Mouse (Mus musculus) G1E (cell line): ENCODE results near the gene 2310034C09Rik. TPM values are rescaled to one million over a fixed set of nuclear protein-coding genes. Genes with fewer than 3 reads are reported as not detected.
"Not testable (repeated sequence)": the region's sequence is repeated elsewhere in the genome, so short reads cannot be mapped to it uniquely, and the experiment has no call there.

Experiments used
- ATAC-seq: 2 replicates; pipeline ENCODE4 v1.8.0; 2016; ENCODE audit warnings: mild to moderate bottlenecking; ENCODE audit not compliant: insufficient number of reproducible peaks, poor library complexity, low FRiP score, severe bottlenecking; ENCODE audit errors: extremely low read depth
- DNase-seq: peaks from one replicate; pipeline ENCODE4 v3.0.0; 2012; ENCODE audit warnings: low spot score
- H3K27me3 ChIP-seq: 2 replicates; pipeline ENCODE4 v1.6.1; 2012; ENCODE audit warnings: mild to moderate bottlenecking, low read length, inconsistent platforms; ENCODE audit not compliant: insufficient read depth
- H3K36me3 ChIP-seq: replicated peaks from 2 replicates; pipeline ENCODE3; 2012; ENCODE audit warnings: mild to moderate bottlenecking, inconsistent platforms
- H3K4me1 ChIP-seq: 2 replicates; pipeline ENCODE4 v1.6.1; 2012; ENCODE audit warnings: low read depth, low read length, inconsistent platforms, mixed read lengths; ENCODE audit not compliant: insufficient read depth
- H3K4me3 ChIP-seq: 2 replicates; pipeline ENCODE4 v1.5.1; 2012; ENCODE audit warnings: low read depth, mild to moderate bottlenecking, inconsistent platforms, low read length, moderate library complexity, mixed read lengths
- H3K9me3 ChIP-seq: replicated peaks from 2 replicates; pipeline ENCODE4 v1.6.1; 2012; ENCODE audit warnings: inconsistent platforms
- CTCF ChIP-seq: IDR thresholded peaks from 2 replicates; pipeline ENCODE4 v1.5.1; 2012; ENCODE audit warnings: low read depth, low read length, inconsistent platforms, mixed read lengths
- GATA1 ChIP-seq: IDR thresholded peaks from 2 replicates; pipeline ENCODE4 v1.6.1; 2012; ENCODE audit warnings: borderline replicate concordance, low read length, inconsistent platforms, mixed read lengths
- GATA2 ChIP-seq: IDR thresholded peaks from 2 replicates; pipeline ENCODE4 v1.6.1; 2012; ENCODE audit warnings: low read depth, low read length, inconsistent platforms, borderline replicate concordance
- POLR2AphosphoS5 ChIP-seq: IDR thresholded peaks from 2 replicates; pipeline ENCODE4 v1.6.1; 2012; ENCODE audit warnings: low read depth, low read length, inconsistent platforms; ENCODE audit not compliant: insufficient replicate concordance
- TAL1 ChIP-seq: conservative IDR thresholded peaks from 2 replicates; pipeline ENCODE4 v1.6.1; 2012; ENCODE audit warnings: low read depth, low read length, inconsistent platforms, mixed read lengths
- polyA plus RNA-seq: library from polyadenylated mRNA; stranded (reverse); fragments of >175 nt; gene quantifications from 2 replicates; pipeline ENCODE4 v1.2.3, GENCODE M21; 2012
- total RNA-seq, 2 experiments: library from RNA; stranded (forward) in 1 of 2; stranded (reverse) in 1 of 2; fragments of 200-1000 nt in 1 of 2; fragments of >200 nt in 1 of 2; fragmentation: Nextera tagmentation in 1 of 2; gene quantifications; 2 replicates each; pipeline ENCODE4 v1.2.3; 2014 to 2017

The 2310034C09Rik gene
- total and polyA plus RNA-seq, 3 experiments, result not detected

DNA sequence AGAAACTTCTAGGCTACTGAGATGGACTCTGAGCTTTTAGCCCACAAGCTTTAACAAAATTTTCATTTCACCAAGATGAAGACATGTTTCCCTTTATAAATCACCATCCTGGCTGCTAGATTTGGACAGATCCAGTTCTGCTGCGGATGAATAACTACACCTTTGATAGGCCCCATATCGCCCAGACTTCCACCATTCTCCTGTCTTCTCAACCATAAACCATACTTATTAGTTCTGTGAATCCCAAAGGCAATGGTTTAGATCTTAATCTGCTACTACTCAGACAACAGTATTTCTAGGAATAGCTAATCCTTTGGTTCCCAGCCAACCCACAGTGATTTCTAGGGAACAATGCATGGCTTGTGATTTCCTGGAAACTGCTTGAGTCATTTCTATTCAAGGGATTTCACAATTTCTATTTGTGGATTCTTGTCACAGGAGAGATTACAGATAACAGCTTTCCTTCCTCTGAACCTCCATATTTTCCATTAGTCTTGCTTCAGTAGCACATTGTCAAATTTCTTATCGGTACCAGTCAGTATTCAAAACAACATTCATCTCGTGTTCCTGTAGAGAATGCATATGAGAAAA lies 13.8 kb upstream of the 2310034C09Rik start:
- no peaks in the 10 kb centered on the region for H3K36me3 ChIP-seq
- no peak overlapping the region for H3K4me3 ChIP-seq
- ATAC-seq, result no peak
- no peaks in the 10 kb centered on the region for H3K4me1 ChIP-seq
- H3K9me3 ChIP-seq, result no peaks in the 10 kb centered on the region
- no peak for DNase-seq
- no peaks in the 10 kb centered on the region for H3K27me3 ChIP-seq
- TF ChIP-seq GATA1 (no peak), TAL1 (no peak), CTCF (no peak), GATA2 (no peak), POLR2AphosphoS5 (no peak)

DNA sequence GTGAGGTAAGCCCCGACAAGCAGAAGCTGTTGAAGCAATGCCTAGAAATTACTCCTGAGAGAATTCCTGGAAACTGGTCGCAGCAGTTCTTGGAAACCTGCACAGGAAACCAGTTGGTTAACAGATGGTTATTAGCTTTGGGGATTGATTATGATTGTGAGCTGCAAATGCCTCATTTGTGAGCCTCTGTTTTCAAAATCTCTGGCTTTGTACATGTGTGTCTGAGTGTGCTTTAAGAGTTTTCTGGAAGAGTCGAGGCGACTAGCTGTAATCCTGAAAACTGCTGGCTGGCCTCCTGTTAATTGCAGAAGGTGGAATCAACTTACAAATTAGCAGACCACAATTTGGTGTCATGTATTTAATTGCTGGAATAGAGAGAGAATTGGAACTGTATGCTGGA lies 10.7 kb upstream of the 2310034C09Rik start:
- H3K4me1 ChIP-seq, result no peaks in the 10 kb centered on the region
- ATAC-seq (no peak), DNase-seq (no peak)

DNA sequence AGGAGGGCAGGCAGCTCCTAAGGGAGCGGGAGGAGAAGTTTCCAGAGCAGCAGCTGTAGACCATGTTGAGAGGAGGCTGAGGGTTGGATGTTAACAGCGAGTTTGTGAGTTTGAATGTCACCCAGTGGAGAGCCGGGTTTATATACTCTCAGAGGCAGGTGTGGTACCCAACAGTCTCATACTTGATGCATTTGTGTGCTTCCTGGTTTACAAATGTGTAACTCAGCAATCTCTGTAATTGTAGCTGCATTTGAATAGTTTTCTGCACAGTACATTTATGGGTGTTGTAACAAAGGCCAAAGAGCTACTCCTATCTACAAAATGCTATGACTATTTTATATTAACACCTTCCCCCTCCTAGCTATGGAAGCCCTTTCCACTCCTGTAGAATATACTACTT lies 7.1 kb upstream of the 2310034C09Rik start, which contains the start of gene Krtap13:
Krtap13 (minus strand) TSS at position 101 of the 400 bp plus-strand sequence.
- DNase-seq, H3K4me1 ChIP-seq, H3K36me3 ChIP-seq, H3K4me3 ChIP-seq, H3K9me3 ChIP-seq, ATAC-seq, H3K27me3 ChIP-seq: not testable (repeated sequence)

More for the DNA sequence above, 10.7 kb upstream of the 2310034C09Rik start:
- no peak overlapping the region for H3K4me3 ChIP-seq
- no peak for TF ChIP-seq CTCF
- no peak for TF ChIP-seq TAL1
- no peak for TF ChIP-seq POLR2AphosphoS5
- no peak for TF ChIP-seq GATA1
- no peak for TF ChIP-seq GATA2
- peaks cover 4% of the 10 kb centered on the region for H3K9me3 ChIP-seq
- no peaks in the 10 kb centered on the region for H3K36me3 ChIP-seq
- H3K27me3 ChIP-seq, result no peaks in the 10 kb centered on the region

DNA sequence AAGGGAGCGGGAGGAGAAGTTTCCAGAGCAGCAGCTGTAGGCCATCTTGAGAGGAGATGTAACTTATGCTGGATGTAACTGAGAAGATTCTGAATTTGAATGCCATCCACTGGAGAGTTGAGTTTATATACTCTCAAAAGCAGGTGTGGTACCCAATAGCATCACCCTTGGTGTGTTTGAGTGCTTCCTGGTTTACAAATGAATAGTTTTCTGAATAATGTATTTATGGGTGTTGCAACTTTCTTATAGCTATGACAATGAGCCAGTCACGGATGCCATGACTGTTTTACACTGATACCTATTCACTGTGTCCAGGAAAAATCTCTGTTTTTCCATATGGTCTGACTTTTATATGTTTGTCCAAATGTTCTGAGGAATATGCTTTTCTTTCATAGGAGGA lies 15.5 kb downstream of the 2310034C09Rik start, which contains the start of gene 2310057N15Rik:
2310057N15Rik (minus strand) TSS at position 101 of the 400 bp plus-strand sequence.
- peaks cover 8% of the 10 kb centered on the region; the same call in 1 of the 2 replicates for H3K9me3 ChIP-seq
- no peaks in the 10 kb centered on the region for H3K4me1 ChIP-seq
- no peaks in the 10 kb centered on the region for H3K36me3 ChIP-seq
- TF ChIP-seq GATA1 (no peak), TAL1 (no peak), GATA2 (no peak), POLR2AphosphoS5 (no peak), CTCF (no peak)
- no peak for ATAC-seq
- H3K4me3 ChIP-seq, result no peak within 1 kb of the TSS
- no peak for DNase-seq
- H3K27me3 ChIP-seq, result no peaks in the 10 kb centered on the region

DNA sequence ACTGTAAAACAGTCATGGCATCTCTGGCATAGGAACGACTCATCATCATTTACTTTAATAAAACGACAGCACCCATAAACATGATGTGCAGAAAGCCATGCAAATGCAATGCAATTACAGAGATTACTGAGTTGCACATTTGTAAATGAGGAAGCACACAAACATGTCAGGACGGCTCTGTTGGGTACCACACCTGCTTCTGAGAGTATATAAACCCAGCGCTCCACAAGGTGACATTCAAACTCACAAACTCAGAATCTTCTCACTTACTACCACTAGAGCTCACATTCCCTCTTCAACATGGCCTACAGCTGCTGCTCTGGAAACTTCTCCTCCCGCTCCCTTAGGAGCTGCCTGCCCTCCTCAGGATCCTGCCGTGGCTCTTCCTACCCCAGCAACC lies 18.9 kb downstream of the 2310034C09Rik start, which contains the start of gene Gm5965:
Gm5965 (plus strand) TSS at position 301 of the 400 bp plus-strand sequence.
- H3K4me1 ChIP-seq, result no peaks in the 10 kb centered on the region
- TF ChIP-seq GATA1, result no peak
- TF ChIP-seq GATA2, result no peak
- no peak for TF ChIP-seq TAL1
- TF ChIP-seq POLR2AphosphoS5, result no peak
- TF ChIP-seq CTCF, result no peak
- no peaks in the 10 kb centered on the region for H3K36me3 ChIP-seq
- no peak for DNase-seq
- H3K9me3 ChIP-seq, result peaks cover 8% of the 10 kb centered on the region; the same call in 1 of the 2 replicates
- no peak within 1 kb of the TSS for H3K4me3 ChIP-seq
- no peaks in the 10 kb centered on the region for H3K27me3 ChIP-seq
- no peak for ATAC-seq

DNA sequence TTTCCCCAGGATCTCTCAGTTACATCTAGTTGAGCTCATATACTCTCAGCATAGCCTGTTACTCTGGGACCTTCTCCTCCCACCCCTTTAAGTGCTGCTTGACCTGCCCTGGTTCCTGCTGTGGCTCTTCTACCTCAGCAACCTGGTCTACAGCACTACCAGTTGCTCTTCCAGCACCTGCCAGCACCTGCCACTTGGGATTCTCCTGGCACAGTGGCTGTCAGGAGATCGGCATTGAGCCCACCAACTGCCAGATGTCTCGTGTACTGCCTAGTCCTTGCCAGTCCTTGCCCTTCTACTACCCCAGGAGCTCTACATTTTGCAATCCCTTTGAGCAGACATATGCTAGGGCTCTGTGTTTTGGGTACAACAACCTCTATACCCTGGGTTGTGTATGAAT lies 28.1 kb downstream of the 2310034C09Rik start:
- Histone ChIP-seq H3K4me1 (no peaks in the 10 kb centered on the region), H3K4me3 (no peak overlapping the region), H3K9me3 (peaks cover 11% of the 10 kb centered on the region), H3K36me3 (no peaks in the 10 kb centered on the region), H3K27me3 (no peaks in the 10 kb centered on the region)
- no peak for DNase-seq
- no peak for TF ChIP-seq GATA2
- no peak for TF ChIP-seq TAL1
- TF ChIP-seq CTCF, result no peak
- no peak for TF ChIP-seq GATA1
- no peak for TF ChIP-seq POLR2AphosphoS5
- no peak for ATAC-seq

Other genes with a start within 250 kb of the 2310034C09Rik start
- gene Cldn8, start 195.7 kb upstream of the 2310034C09Rik start, total RNA-seq (2014; fragmentation: Nextera tagmentation), result not detected in 2 replicates
- not detected in 2 replicates for gene Cldn8, start 195.7 kb upstream of the 2310034C09Rik start, total RNA-seq (2017)
- gene Cldn8, start 195.7 kb upstream of the 2310034C09Rik start, polyA plus RNA-seq, result not detected in 2 replicates
- gene Krtap24-1, start 146.6 kb upstream of the 2310034C09Rik start, total RNA-seq (2014; fragmentation: Nextera tagmentation), result not detected in 2 replicates
- not detected in 2 replicates for gene Krtap24-1, start 146.6 kb upstream of the 2310034C09Rik start, total RNA-seq (2017)
- gene Krtap24-1, start 146.6 kb upstream of the 2310034C09Rik start, polyA plus RNA-seq, result not detected in 2 replicates
- not detected in 2 replicates for gene 2310079G19Rik, start 131.2 kb upstream of the 2310034C09Rik start, total RNA-seq (2014; fragmentation: Nextera tagmentation)
- 0.27 TPM in 1 of 2 replicates, not detected in the other for gene 2310079G19Rik, start 131.2 kb upstream of the 2310034C09Rik start, total RNA-seq (2017)
- not detected in 2 replicates for gene 2310079G19Rik, start 131.2 kb upstream of the 2310034C09Rik start, polyA plus RNA-seq
- not detected in 2 replicates for gene Krtap26-1, start 111.1 kb upstream of the 2310034C09Rik start, total RNA-seq (2014; fragmentation: Nextera tagmentation)
- not detected in 2 replicates for gene Krtap26-1, start 111.1 kb upstream of the 2310034C09Rik start, total RNA-seq (2017)
- not detected in 2 replicates for gene Krtap26-1, start 111.1 kb upstream of the 2310034C09Rik start, polyA plus RNA-seq
- gene Krtap27-1, start 87.2 kb upstream of the 2310034C09Rik start, total RNA-seq (2014; fragmentation: Nextera tagmentation), result not detected in 2 replicates
- not detected in 2 replicates for gene Krtap27-1, start 87.2 kb upstream of the 2310034C09Rik start, total RNA-seq (2017)
- not detected in 2 replicates for gene Krtap27-1, start 87.2 kb upstream of the 2310034C09Rik start, polyA plus RNA-seq
- gene 2310061N02Rik, start 50.9 kb upstream of the 2310034C09Rik start, total RNA-seq (2014; fragmentation: Nextera tagmentation), result not detected in 2 replicates
- gene 2310061N02Rik, start 50.9 kb upstream of the 2310034C09Rik start, total RNA-seq (2017), result not detected in 2 replicates
- not detected in 2 replicates for gene 2310061N02Rik, start 50.9 kb upstream of the 2310034C09Rik start, polyA plus RNA-seq
- not detected in 2 replicates for gene Krtap13-1, start 30.0 kb upstream of the 2310034C09Rik start, total RNA-seq (2014; fragmentation: Nextera tagmentation)
- 0.27 TPM in 1 of 2 replicates, not detected in the other for gene Krtap13-1, start 30.0 kb upstream of the 2310034C09Rik start, total RNA-seq (2017)
- not detected in 2 replicates for gene Krtap13-1, start 30.0 kb upstream of the 2310034C09Rik start, polyA plus RNA-seq
- gene Krtap13, start 7.2 kb upstream of the 2310034C09Rik start, total RNA-seq (2014; fragmentation: Nextera tagmentation), result not detected in 2 replicates
- gene Krtap13, start 7.2 kb upstream of the 2310034C09Rik start, total RNA-seq (2017), result not detected in 2 replicates
- not detected in 2 replicates for gene Krtap13, start 7.2 kb upstream of the 2310034C09Rik start, polyA plus RNA-seq
- not detected in 2 replicates for gene 2310057N15Rik, start 15.4 kb downstream of the 2310034C09Rik start, total RNA-seq (2014; fragmentation: Nextera tagmentation)
- gene 2310057N15Rik, start 15.4 kb downstream of the 2310034C09Rik start, total RNA-seq (2017), result 0.12 TPM in 1 of 2 replicates, not detected in the other
- gene 2310057N15Rik, start 15.4 kb downstream of the 2310034C09Rik start, polyA plus RNA-seq, result not detected in 2 replicates
- not detected in 2 replicates for gene Gm5965, start 19.0 kb downstream of the 2310034C09Rik start, total RNA-seq (2014; fragmentation: Nextera tagmentation)
- gene Gm5965, start 19.0 kb downstream of the 2310034C09Rik start, total RNA-seq (2017), result not detected in 2 replicates
- 0.17 TPM in 1 of 2 replicates, not detected in the other for gene Gm5965, start 19.0 kb downstream of the 2310034C09Rik start, polyA plus RNA-seq
- gene Gm20741, start 53.4 kb downstream of the 2310034C09Rik start, total RNA-seq (2014; fragmentation: Nextera tagmentation), result not detected in 2 replicates
- not detected in 2 replicates for gene Gm20741, start 53.4 kb downstream of the 2310034C09Rik start, total RNA-seq (2017)
- gene Gm20741, start 53.4 kb downstream of the 2310034C09Rik start, polyA plus RNA-seq, result not detected in 2 replicates
- not detected in 2 replicates for gene Krtap15, start 61.4 kb downstream of the 2310034C09Rik start, total RNA-seq (2014; fragmentation: Nextera tagmentation)
- gene Krtap15, start 61.4 kb downstream of the 2310034C09Rik start, total RNA-seq (2017), result not detected in 2 replicates
- gene Krtap15, start 61.4 kb downstream of the 2310034C09Rik start, polyA plus RNA-seq, result not detected in 2 replicates
- not detected in 2 replicates for gene Krtap14, start 67.3 kb downstream of the 2310034C09Rik start, total RNA-seq (2014; fragmentation: Nextera tagmentation)
- gene Krtap14, start 67.3 kb downstream of the 2310034C09Rik start, total RNA-seq (2017), result 0.17 TPM in 1 of 2 replicates, not detected in the other
- gene Krtap14, start 67.3 kb downstream of the 2310034C09Rik start, polyA plus RNA-seq, result not detected in 2 replicates
- gene Krtap19-1, start 110.6 kb downstream of the 2310034C09Rik start, total RNA-seq (2014; fragmentation: Nextera tagmentation), result not detected in 2 replicates
- gene Krtap19-1, start 110.6 kb downstream of the 2310034C09Rik start, total RNA-seq (2017), result not detected in 2 replicates
- gene Krtap19-1, start 110.6 kb downstream of the 2310034C09Rik start, polyA plus RNA-seq, result not detected in 2 replicates
- not detected in 2 replicates for gene Krtap19-2, start 115.4 kb downstream of the 2310034C09Rik start, total RNA-seq (2014; fragmentation: Nextera tagmentation)
- gene Krtap19-2, start 115.4 kb downstream of the 2310034C09Rik start, total RNA-seq (2017), result not detected in 2 replicates
- not detected in 2 replicates for gene Krtap19-2, start 115.4 kb downstream of the 2310034C09Rik start, polyA plus RNA-seq
- not detected in 2 replicates for gene Krtap19-3, start 119.2 kb downstream of the 2310034C09Rik start, total RNA-seq (2014; fragmentation: Nextera tagmentation)
- gene Krtap19-3, start 119.2 kb downstream of the 2310034C09Rik start, total RNA-seq (2017), result not detected in 2 replicates
- gene Krtap19-3, start 119.2 kb downstream of the 2310034C09Rik start, polyA plus RNA-seq, result not detected in 2 replicates
- not detected in 2 replicates for gene Krtap19-4, start 126.2 kb downstream of the 2310034C09Rik start, total RNA-seq (2014; fragmentation: Nextera tagmentation)
- gene Krtap19-4, start 126.2 kb downstream of the 2310034C09Rik start, total RNA-seq (2017), result not detected in 2 replicates
- gene Krtap19-4, start 126.2 kb downstream of the 2310034C09Rik start, polyA plus RNA-seq, result not detected in 2 replicates
- gene Krtap19-5, start 137.6 kb downstream of the 2310034C09Rik start, total RNA-seq (2014; fragmentation: Nextera tagmentation), result not detected in 2 replicates
- gene Krtap19-5, start 137.6 kb downstream of the 2310034C09Rik start, total RNA-seq (2017), result not detected in 2 replicates
- not detected in 2 replicates for gene Krtap19-5, start 137.6 kb downstream of the 2310034C09Rik start, polyA plus RNA-seq
- gene Krtap19-9b, start 173.4 kb downstream of the 2310034C09Rik start, total RNA-seq (2014; fragmentation: Nextera tagmentation), result not detected in 2 replicates
- gene Krtap19-9b, start 173.4 kb downstream of the 2310034C09Rik start, total RNA-seq (2017), result not detected in 2 replicates
- gene Krtap19-9b, start 173.4 kb downstream of the 2310034C09Rik start, polyA plus RNA-seq, result not detected in 2 replicates
- gene Krtap16-3, start 204.0 kb downstream of the 2310034C09Rik start, total RNA-seq (2014; fragmentation: Nextera tagmentation), result not detected in 2 replicates
- 0.23 TPM in 1 of 2 replicates, not detected in the other for gene Krtap16-3, start 204.0 kb downstream of the 2310034C09Rik start, total RNA-seq (2017)
- gene Krtap16-3, start 204.0 kb downstream of the 2310034C09Rik start, polyA plus RNA-seq, result not detected in 2 replicates